Mouse (Mus musculus): Measurements from ENCODE around the gene Dusp27. TPM values are rescaled to one million over a fixed set of nuclear protein-coding genes. Genes with fewer than 3 reads are reported as not detected.

Dusp27 gene
- polyA plus RNA-seq, 1 experiment from 2014 or later: 0.50 TPM

- DNase-seq (ENCODE audit: low spot score) (peak; percentile 40), ATAC-seq (ENCODE audit: low FRiP score, low TSS enrichment) (no peak)
- TF ChIP-seq CTCF (IDR thresholded peaks at IDR 0.05; ENCODE audit: low read depth): no peak
- no peak for TF ChIP-seq EP300 (optimal IDR thresholded peaks at IDR 0.05)
- WGBS: 41% methylated on average over 4 of the region's 4 CpGs
- no peak overlapping the region for H3K9ac ChIP-seq (ENCODE audit: low read length)
- no peak overlapping the region for H3K27ac ChIP-seq (replicated peaks)
- H3K4me1 ChIP-seq (replicated peaks; ENCODE audit: control insufficient read depth, insufficient read depth): no peaks in the 10 kb centered on the region
- no peaks in the 10 kb centered on the region for H3K27me3 ChIP-seq (ENCODE audit: control insufficient read depth, insufficient read depth, low read length)
- H3K9me3 ChIP-seq (ENCODE audit: control insufficient read depth, low read length): no peaks in the 10 kb centered on the region
- no peaks in the 10 kb centered on the region for H3K36me3 ChIP-seq (ENCODE audit: control insufficient read depth, insufficient read depth, low read length)
- H3K4me3 ChIP-seq (ENCODE audit: low read depth, low read length): no peak overlapping the region
- H3K4me2 ChIP-seq (replicated peaks; ENCODE audit: low read depth): no peak overlapping the region
These were observed 38.0 kb downstream of the Dusp27 start for GRCm38 (mm10) chr1:166089739-166090138.

- Histone ChIP-seq H3K4me2 (replicated peaks; ENCODE audit: low read depth) (no peak overlapping the region), H3K36me3 (ENCODE audit: control insufficient read depth, insufficient read depth, low read length) (no peaks in the 10 kb centered on the region), H3K9me3 (ENCODE audit: control insufficient read depth, low read length) (no peaks in the 10 kb centered on the region), H3K27ac (replicated peaks) (no peak overlapping the region), H3K4me1 (replicated peaks; ENCODE audit: control insufficient read depth, insufficient read depth) (no peaks in the 10 kb centered on the region), H3K27me3 (ENCODE audit: control insufficient read depth, insufficient read depth, low read length) (no peaks in the 10 kb centered on the region), H3K4me3 (ENCODE audit: low read depth, low read length) (no peak overlapping the region), H3K9ac (ENCODE audit: low read length) (no peak overlapping the region)
- ATAC-seq (ENCODE audit: low FRiP score, low TSS enrichment) (no peak), DNase-seq (ENCODE audit: low spot score) (no peak)
- TF ChIP-seq CTCF (IDR thresholded peaks at IDR 0.05; ENCODE audit: low read depth) (no peak), EP300 (optimal IDR thresholded peaks at IDR 0.05) (no peak)
- WGBS: 55% methylated on average over 3 of the region's 3 CpGs
These were observed 38.4 kb downstream of the Dusp27 start for GRCm38 (mm10) chr1:166089337-166089736.

- H3K9me3 ChIP-seq (ENCODE audit: control insufficient read depth, low read length): no peaks in the 10 kb centered on the region
- 59% methylated on average over 19 of the region's 19 CpGs for WGBS
- no peak overlapping the region for H3K4me3 ChIP-seq (ENCODE audit: low read depth, low read length)
- H3K27ac ChIP-seq (replicated peaks): no peak overlapping the region
- ATAC-seq (ENCODE audit: low FRiP score, low TSS enrichment) (no peak), DNase-seq (ENCODE audit: low spot score) (no peak)
- no peaks in the 10 kb centered on the region for H3K4me1 ChIP-seq (replicated peaks; ENCODE audit: control insufficient read depth, insufficient read depth)
- TF ChIP-seq EP300 (optimal IDR thresholded peaks at IDR 0.05) (no peak), CTCF (IDR thresholded peaks at IDR 0.05; ENCODE audit: low read depth) (no peak)
- no peaks in the 10 kb centered on the region for H3K36me3 ChIP-seq (ENCODE audit: control insufficient read depth, insufficient read depth, low read length)
- H3K9ac ChIP-seq (ENCODE audit: low read length): no peak overlapping the region
- H3K4me2 ChIP-seq (replicated peaks; ENCODE audit: low read depth): no peak overlapping the region
- H3K27me3 ChIP-seq (ENCODE audit: control insufficient read depth, insufficient read depth, low read length): no peaks in the 10 kb centered on the region
These were observed 39.1 kb downstream of the Dusp27 start for GRCm38 (mm10) chr1:166088446-166089170.

- Histone ChIP-seq H3K4me1 (replicated peaks; ENCODE audit: control insufficient read depth, insufficient read depth) (no peaks in the 10 kb centered on the region), H3K9ac (ENCODE audit: low read length) (no peak overlapping the region), H3K9me3 (ENCODE audit: control insufficient read depth, low read length) (no peaks in the 10 kb centered on the region), H3K36me3 (ENCODE audit: control insufficient read depth, insufficient read depth, low read length) (no peaks in the 10 kb centered on the region), H3K4me3 (ENCODE audit: low read depth, low read length) (no peak overlapping the region), H3K27me3 (ENCODE audit: control insufficient read depth, insufficient read depth, low read length) (no peaks in the 10 kb centered on the region), H3K27ac (replicated peaks) (no peak overlapping the region), H3K4me2 (replicated peaks; ENCODE audit: low read depth) (no peak overlapping the region)
- TF ChIP-seq EP300 (optimal IDR thresholded peaks at IDR 0.05) (no peak), CTCF (IDR thresholded peaks at IDR 0.05; ENCODE audit: low read depth) (no peak)
- DNase-seq (ENCODE audit: low spot score) (no peak), ATAC-seq (ENCODE audit: low FRiP score, low TSS enrichment) (no peak)
- 59% methylated on average over 6 of the region's 6 CpGs for WGBS
These were observed 50.5 kb downstream of the Dusp27 start for GRCm38 (mm10) chr1:166077052-166077735.

- Histone ChIP-seq H3K4me1 (replicated peaks; ENCODE audit: control insufficient read depth, insufficient read depth) (no peaks in the 10 kb centered on the region), H3K9ac (ENCODE audit: low read length) (no peak overlapping the region), H3K9me3 (ENCODE audit: control insufficient read depth, low read length) (no peaks in the 10 kb centered on the region), H3K27me3 (ENCODE audit: control insufficient read depth, insufficient read depth, low read length) (no peaks in the 10 kb centered on the region), H3K4me3 (ENCODE audit: low read depth, low read length) (no peak overlapping the region), H3K4me2 (replicated peaks; ENCODE audit: low read depth) (no peak overlapping the region), H3K36me3 (ENCODE audit: control insufficient read depth, insufficient read depth, low read length) (no peaks in the 10 kb centered on the region), H3K27ac (replicated peaks) (no peak overlapping the region)
- ATAC-seq (ENCODE audit: low FRiP score, low TSS enrichment): no peak
- WGBS: 51% methylated on average over 2 of the region's 2 CpGs
- DNase-seq (ENCODE audit: low spot score): no peak
- no peak for TF ChIP-seq CTCF (IDR thresholded peaks at IDR 0.05; ENCODE audit: low read depth)
These were observed 59.8 kb downstream of the Dusp27 start for GRCm38 (mm10) chr1:166067856-166068440.

- Histone ChIP-seq H3K36me3 (ENCODE audit: control insufficient read depth, insufficient read depth, low read length) (no peaks in the 10 kb centered on the region), H3K9ac (ENCODE audit: low read length) (no peak overlapping the region), H3K4me1 (replicated peaks; ENCODE audit: control insufficient read depth, insufficient read depth) (no peaks in the 10 kb centered on the region), H3K27ac (replicated peaks) (no peak overlapping the region), H3K9me3 (ENCODE audit: control insufficient read depth, low read length) (no peaks in the 10 kb centered on the region), H3K27me3 (ENCODE audit: control insufficient read depth, insufficient read depth, low read length) (no peaks in the 10 kb centered on the region), H3K4me3 (ENCODE audit: low read depth, low read length) (no peak overlapping the region), H3K4me2 (replicated peaks; ENCODE audit: low read depth) (no peak overlapping the region)
- TF ChIP-seq CTCF (IDR thresholded peaks at IDR 0.05; ENCODE audit: low read depth) (no peak), EP300 (optimal IDR thresholded peaks at IDR 0.05) (no peak)
- no peak for ATAC-seq (ENCODE audit: low FRiP score, low TSS enrichment)
- WGBS: 82% methylated on average over 3 of the region's 3 CpGs
- no peak for DNase-seq (ENCODE audit: low spot score)
These were observed 63.9 kb downstream of the Dusp27 start for GRCm38 (mm10) chr1:166063870-166064269.

All from stomach, postnatal 0 days (tissue).